Mouse (Mus musculus) spleen, adult 2 months (tissue): ENCODE measurements around the gene C5ar1.
A peak's percentile ranks its signal among the peaks of the same experiment; 100 is the strongest.

ENCODE experiments used
- CTCF ChIP-seq: fragments of 200-500 bp; IDR thresholded peaks from 2 replicates; pipeline ENCODE4 v1.5.1; 2011; ENCODE audit warnings: mild to moderate bottlenecking, inconsistent platforms; ENCODE audit not compliant: insufficient read depth, insufficient read length, insufficient replicate concordance; ENCODE audit errors: extremely low read depth
- POLR2A ChIP-seq: fragments of 200-500 bp; IDR thresholded peaks from 2 replicates; pipeline ENCODE4 v1.6.1; 2011; ENCODE audit warnings: low read depth, low read length, inconsistent platforms

DNA sequence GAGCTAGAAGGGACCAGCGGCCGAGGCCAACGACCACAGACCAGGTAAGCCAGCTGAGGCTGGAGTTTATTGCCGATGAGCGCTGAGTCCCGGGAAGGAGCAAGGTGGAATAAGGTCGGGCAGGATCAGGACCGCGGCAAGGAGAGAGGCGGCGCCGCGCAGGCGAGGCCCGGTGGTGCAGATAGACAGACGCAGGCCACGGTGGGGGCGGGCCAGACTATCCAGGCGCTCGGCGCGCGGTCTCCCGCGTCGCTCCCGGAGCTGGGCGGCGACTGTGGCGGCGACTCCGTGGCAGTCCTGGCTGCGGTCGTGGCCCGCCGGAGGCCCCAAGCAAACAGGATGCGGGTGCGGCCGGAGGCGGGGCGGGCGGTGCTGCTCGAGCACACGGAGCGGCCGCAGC is 13.3 kb upstream of the C5ar1 start:
- TF ChIP-seq CTCF (peak; percentile 11; the same call in 1 of the 2 replicates), POLR2A (no peak)
